Mouse (Mus musculus) cerebellum, adult 2 months (tissue): ENCODE data around the gene Aplf.

Experiments used
- CTCF ChIP-seq: fragments of 200-500 bp; IDR thresholded peaks from 2 replicates; pipeline ENCODE4 v1.5.1; 2011; ENCODE audit warnings: low read depth, mild to moderate bottlenecking, control low read depth, low read length, moderate library complexity, borderline replicate concordance; ENCODE audit not compliant: insufficient read depth
- POLR2A ChIP-seq: fragments of 200-500 bp; IDR thresholded peaks from 2 replicates; pipeline ENCODE4 v1.6.1; 2011; ENCODE audit warnings: low read length, control low read depth, borderline replicate concordance; ENCODE audit not compliant: insufficient read depth

- no peak for TF ChIP-seq CTCF
- TF ChIP-seq POLR2A, result no peak
Measured at GRCm38 (mm10) chr6:87583991-87584390, 88.0 kb downstream of the Aplf start.
